Mouse (Mus musculus) lung, postnatal 25 days (tissue): Measurements from ENCODE around the gene Kmt2a.

Experiments used
- DNase-seq: peaks from one replicate; pipeline ENCODE4 v3.0.0; 2022; ENCODE audit warnings: low spot score

The Kmt2a gene

DNA sequence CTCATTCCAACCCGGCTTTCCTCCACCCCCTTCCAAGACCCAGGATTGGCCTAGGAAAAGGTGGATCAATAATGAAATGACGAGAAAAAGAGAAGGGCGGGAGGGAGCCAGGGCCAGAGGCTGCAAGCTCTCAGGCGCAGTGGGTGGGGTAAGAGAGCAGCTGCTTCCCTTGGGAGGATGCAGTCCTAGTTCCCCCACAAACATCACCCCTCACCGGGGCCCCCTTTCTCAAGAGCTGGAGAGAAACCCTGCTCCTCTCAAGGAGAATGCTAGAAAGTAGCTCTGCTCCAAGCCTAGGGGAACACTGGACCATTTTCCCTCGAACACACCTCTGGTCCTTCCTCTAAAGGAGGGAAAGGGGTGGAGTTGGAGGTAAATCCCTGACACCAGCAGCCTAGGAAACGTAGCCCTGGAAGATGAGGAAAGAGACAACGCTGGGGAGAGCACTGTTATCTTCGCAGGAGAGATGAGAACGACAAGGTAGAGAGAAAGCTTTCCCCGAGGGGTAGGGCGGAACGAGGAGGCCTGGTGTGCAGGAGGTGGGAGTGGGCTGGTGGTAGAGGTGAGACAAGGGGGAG lies 1.3 kb downstream of the Kmt2a start:
- DNase-seq = no peak

GRCm38 (mm10) chr9:44878776-44879500 lies 2.2 kb downstream of the Kmt2a start:
- no peak for DNase-seq

GRCm38 (mm10) chr9:44877686-44878085 lies 3.4 kb downstream of the Kmt2a start:
- DNase-seq = no peak

DNA sequence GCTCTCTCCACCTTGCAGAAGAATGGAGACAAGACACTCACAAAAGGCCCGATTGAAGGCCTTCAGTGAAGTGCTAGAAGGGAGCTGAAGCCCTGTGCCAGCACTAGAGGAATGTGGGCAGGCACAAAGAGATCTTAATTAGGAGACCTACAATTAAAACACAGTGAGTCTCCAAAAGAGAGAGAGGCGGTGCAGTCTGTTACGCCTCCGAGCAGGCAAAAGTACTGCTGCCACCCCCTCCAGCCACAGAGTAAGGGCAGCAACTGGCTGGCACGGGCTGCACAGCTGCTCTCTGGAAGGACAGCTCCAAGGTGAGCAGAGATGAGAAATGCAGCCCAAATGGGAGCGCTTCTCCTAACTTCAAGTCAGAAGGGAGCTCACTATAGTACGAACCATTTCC lies 5.6 kb downstream of the Kmt2a start:
- DNase-seq = no peak

DNA sequence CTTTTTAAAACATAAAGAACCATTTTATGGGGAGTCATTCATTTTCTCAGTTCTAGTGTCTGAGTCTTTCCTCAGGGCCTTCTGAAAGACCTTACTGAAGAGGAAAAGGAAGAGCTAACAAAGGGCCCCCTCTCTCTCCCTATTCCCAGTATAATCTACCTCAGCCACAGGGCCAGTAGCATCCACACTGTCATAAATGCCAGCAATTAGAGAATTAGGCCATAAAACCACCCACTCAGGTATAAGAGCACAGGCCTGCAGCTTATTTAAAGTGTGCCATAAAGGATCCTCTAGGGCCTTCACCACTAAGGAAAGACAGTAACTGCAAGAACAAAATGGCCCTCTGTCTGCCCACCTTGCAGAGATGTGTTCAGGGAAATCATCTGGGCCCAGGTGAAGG lies 6.9 kb downstream of the Kmt2a start:
- DNase-seq = no peak

DNA sequence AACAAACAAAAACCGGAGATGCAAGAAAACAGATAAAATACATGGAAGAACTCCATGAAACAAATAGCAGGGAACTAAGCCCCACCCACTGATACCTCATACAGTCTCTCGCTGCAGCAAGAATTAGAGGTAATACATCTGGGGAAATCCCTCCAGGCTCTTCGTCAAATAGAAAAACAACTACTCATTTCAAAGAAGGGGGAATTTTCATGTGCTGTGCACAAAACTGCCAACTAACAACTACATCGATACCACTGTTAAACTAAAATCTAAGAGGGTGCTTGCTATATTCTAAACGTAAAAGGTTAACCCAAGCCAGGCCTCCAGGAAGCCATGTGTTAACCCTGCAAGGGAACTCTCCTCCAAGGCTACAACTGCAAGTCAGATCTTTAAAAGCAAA lies 7.4 kb downstream of the Kmt2a start:
- no peak for DNase-seq

GRCm38 (mm10) chr9:44868336-44869094 lies 12.6 kb downstream of the Kmt2a start:
- DNase-seq = no peak

DNA sequence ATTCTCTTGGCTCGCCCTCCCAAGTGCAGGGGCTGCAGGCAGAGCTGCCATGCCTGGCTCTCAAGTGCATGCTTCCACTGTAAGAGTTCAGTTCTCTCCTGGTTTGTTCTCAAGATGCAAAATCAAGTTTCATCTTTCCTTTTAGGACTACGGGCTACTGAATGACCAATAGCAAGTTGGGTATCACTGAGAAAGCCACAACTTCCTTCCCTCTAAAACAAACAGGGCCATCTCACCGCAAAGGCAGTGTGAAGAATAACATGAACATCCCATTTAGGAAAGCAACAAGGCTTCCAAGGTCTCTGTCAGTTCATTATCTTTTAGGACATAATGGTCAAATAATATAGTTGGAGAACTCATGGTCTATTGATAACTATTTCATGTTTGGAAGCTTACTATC lies 13.4 kb downstream of the Kmt2a start:
- DNase-seq = no peak

GRCm38 (mm10) chr9:44866501-44867240 lies 14.4 kb downstream of the Kmt2a start:
- peak; percentile 34 for DNase-seq

DNA sequence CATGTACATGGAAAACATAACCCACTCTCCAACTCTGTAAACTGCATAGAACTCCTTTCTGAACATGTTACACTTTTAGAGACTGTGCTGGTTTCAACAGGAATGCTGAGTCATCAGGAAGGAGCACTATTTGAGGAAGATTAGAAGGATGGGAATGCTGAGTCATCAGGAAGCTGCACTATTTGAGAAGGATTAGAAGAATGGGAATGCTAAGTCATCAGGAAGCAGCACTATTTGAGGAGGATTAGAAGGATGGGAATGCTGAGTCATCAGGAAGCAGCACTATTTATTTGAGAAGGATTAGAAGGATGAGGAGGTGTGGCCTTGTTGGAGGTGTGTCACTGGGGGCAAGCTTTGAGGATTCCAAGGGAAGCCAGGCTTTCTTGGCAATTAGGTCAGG lies 20.0 kb downstream of the Kmt2a start:
- DNase-seq = no peak

DNA sequence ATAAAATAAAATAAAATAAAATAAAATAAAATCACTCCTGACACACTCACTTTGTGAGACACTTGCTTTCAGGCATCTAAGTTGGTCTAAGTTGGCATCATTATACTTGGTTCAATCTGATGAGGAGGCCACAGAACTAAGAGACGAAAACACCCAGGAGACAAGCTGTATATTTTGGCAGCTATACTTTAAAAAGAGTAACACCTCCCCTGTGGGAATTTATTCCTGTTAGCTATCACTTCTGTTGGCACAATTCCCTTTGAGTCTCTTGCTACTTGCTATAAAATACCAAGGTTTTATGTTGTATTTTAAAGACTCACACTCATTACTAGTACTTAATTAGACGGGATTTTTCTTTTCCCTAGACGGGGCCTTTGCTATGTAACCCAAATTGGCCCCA lies 22.4 kb downstream of the Kmt2a start:
- no peak for DNase-seq

DNA sequence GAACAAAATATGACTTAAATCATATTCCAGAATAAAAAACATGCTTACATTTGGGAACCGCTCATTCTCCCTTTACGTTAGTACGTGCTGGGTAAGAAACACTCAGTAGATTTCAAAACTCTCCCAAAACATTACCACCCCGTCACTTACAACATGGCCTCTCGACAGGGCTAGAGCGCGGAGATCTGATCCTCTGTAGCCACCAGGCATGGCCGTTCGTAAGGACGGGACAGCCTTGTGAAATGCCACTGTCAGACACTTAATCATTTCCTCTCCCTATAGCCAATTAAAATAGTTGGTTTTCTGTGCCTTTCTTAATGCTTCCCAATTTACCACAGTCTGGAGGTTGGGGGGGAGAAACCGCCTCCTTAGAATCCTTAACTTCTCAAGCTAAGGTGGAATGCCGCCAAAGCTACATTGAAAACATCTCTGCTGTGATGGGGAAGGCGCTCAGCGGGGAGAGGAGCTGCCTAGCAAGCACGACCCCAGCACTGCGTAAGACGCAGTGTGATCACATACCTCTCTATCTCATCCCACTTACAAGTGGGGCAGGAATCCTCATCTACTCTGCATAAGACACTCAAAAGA lies 23.6 kb downstream of the Kmt2a start:
- DNase-seq = no peak

- DNase-seq = peak; percentile 25
These were observed 25.9 kb downstream of the Kmt2a start for GRCm38 (mm10) chr9:44855153-44855552.

- DNase-seq = no peak
These were observed 33.6 kb downstream of the Kmt2a start for GRCm38 (mm10) chr9:44847446-44847845.

GRCm38 (mm10) chr9:44841241-44841640 lies 39.9 kb downstream of the Kmt2a start:
- DNase-seq = peak; percentile 38

- peak; percentile 71 for DNase-seq
These were observed 44.7 kb downstream of the Kmt2a start for GRCm38 (mm10) chr9:44836439-44836838.

- DNase-seq = peak; percentile 21
These were observed 48.7 kb downstream of the Kmt2a start for GRCm38 (mm10) chr9:44832356-44832755.

- no peak for DNase-seq
These were observed 50.6 kb downstream of the Kmt2a start for GRCm38 (mm10) chr9:44830506-44830905.

DNA sequence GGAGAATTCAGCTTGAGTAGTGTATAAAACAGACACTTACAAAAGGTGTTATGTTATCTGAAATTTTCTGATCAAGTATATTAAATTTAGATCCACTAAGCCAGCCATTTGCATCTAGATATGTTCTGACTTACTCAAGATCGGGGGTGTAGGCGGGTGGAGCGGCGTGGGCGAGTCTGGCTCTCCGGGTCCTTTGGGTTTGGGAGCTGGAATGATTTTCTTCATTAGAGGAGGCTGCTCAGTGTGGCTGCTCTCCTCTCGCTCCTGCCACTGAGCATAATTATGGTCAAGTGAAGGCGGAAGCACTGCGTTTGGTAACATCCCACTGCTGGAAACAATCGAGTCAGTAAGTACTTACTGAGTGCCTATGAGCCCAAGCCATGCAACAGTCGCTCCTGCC lies 52.2 kb downstream of the Kmt2a start:
- DNase-seq = no peak

DNA sequence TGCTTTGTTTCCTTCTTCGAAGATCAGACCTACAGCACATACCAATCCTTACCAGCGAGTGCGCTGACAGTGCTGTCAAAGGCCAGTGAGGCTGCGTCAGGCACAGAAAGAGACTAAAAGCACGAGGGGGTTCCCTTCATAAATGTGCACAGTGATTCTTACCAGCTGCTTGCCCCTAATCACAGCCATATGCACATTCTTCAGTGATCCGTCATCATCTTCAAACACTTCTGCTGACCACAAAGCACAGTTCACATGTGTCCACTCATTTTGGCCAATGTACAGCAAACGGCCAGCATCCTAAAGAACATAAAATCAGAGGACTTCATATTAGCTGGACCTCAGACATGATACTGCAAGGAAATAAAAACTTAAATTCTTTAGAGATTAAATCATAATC lies 54.4 kb downstream of the Kmt2a start:
- no peak for DNase-seq

GRCm38 (mm10) chr9:44819920-44820827 lies 60.9 kb downstream of the Kmt2a start:
- DNase-seq = no peak
